Mouse (Mus musculus) myocyte (in vitro differentiated cells): ENCODE results near the gene Slc25a28. TPM values are rescaled to one million over a fixed set of nuclear protein-coding genes. Genes with fewer than 3 reads are reported as not detected.
A peak's percentile ranks its signal among the peaks of the same experiment; 100 is the strongest.

Experiments
- H3K27me3 ChIP-seq: one replicate; pipeline ENCODE4 v1.6.1; 2011; ENCODE audit not compliant: control insufficient read depth, insufficient read depth, insufficient read length
- H3K36me3 ChIP-seq: one replicate; pipeline ENCODE4 v1.6.1; 2011; ENCODE audit not compliant: control insufficient read depth, insufficient read depth
- H3K4me2 ChIP-seq: one replicate; pipeline ENCODE4 v1.6.1; 2011; ENCODE audit warnings: low read depth, control low read depth
- H3K4me3 ChIP-seq: one replicate; pipeline ENCODE4 v1.5.1; 2011; ENCODE audit warnings: mild to moderate bottlenecking, control low read depth, moderate library complexity
- H3K79me2 ChIP-seq: one replicate; pipeline ENCODE4 v1.6.1; 2011; ENCODE audit not compliant: control insufficient read depth, insufficient read depth
- H3ac ChIP-seq: one replicate; pipeline ENCODE4 v1.6.1; 2011; ENCODE audit not compliant: control insufficient read depth, insufficient read length
- CEBPB ChIP-seq: IDR thresholded peaks from 2 replicates; pipeline ENCODE4 v1.6.1; 2011; ENCODE audit warnings: mild to moderate bottlenecking, moderate library complexity; ENCODE audit not compliant: poor library complexity, insufficient read depth, severe bottlenecking
- E2F4 ChIP-seq: IDR thresholded peaks from one replicate; pipeline ENCODE4 v1.6.1; 2011; ENCODE audit warnings: mild to moderate bottlenecking, control low read depth, moderate library complexity; ENCODE audit not compliant: insufficient read depth
- MAX ChIP-seq: IDR thresholded peaks from one replicate; pipeline ENCODE4 v1.6.1; 2011; ENCODE audit warnings: low read depth, mild to moderate bottlenecking, control low read depth
- MYOD1 ChIP-seq, 3 experiments: IDR thresholded peaks; one replicate each; pipeline ENCODE4 v1.6.1; 2011; ENCODE audit warnings: control low read depth in 2 of 3, low read depth in 2 of 3, mild to moderate bottlenecking in 2 of 3, moderate library complexity in 1 of 3; ENCODE audit not compliant: insufficient read length in 2 of 3, control insufficient read depth in 1 of 3
- MYOG ChIP-seq, 3 experiments: IDR thresholded peaks; one replicate each; pipeline ENCODE4 v1.6.1; 2011; ENCODE audit warnings: control low read depth in 2 of 3, low read depth in 2 of 3, mild to moderate bottlenecking in 2 of 3; ENCODE audit not compliant: insufficient read length in 2 of 3, control insufficient read depth in 1 of 3, insufficient read depth in 1 of 3
- POLR2A ChIP-seq: IDR thresholded peaks from one replicate; pipeline ENCODE4 v1.6.1; 2011; ENCODE audit warnings: low read depth, mild to moderate bottlenecking, control low read depth, moderate library complexity; ENCODE audit not compliant: insufficient read length
- POLR2AphosphoS2 ChIP-seq: IDR thresholded peaks from one replicate; pipeline ENCODE4 v1.6.1; 2011; ENCODE audit warnings: low read depth, control low read depth; ENCODE audit not compliant: insufficient read length
- REST ChIP-seq: IDR thresholded peaks from one replicate; pipeline ENCODE4 v1.6.1; 2011; ENCODE audit warnings: mild to moderate bottlenecking, control low read depth, moderate library complexity; ENCODE audit not compliant: insufficient read depth, insufficient read length
- SRF ChIP-seq: IDR thresholded peaks from one replicate; pipeline ENCODE4 v1.6.1; 2011; ENCODE audit warnings: low read depth; ENCODE audit not compliant: control insufficient read depth, insufficient read length
- TCF12 ChIP-seq: IDR thresholded peaks from one replicate; pipeline ENCODE4 v1.6.1; 2011; ENCODE audit warnings: mild to moderate bottlenecking, control low read depth; ENCODE audit not compliant: poor library complexity, insufficient read depth, severe bottlenecking
- TCF3 ChIP-seq: IDR thresholded peaks from one replicate; pipeline ENCODE4 v1.6.1; 2011; ENCODE audit warnings: low read depth, control low read depth; ENCODE audit not compliant: insufficient read length
- USF1 ChIP-seq: IDR thresholded peaks from one replicate; pipeline ENCODE4 v1.6.1; 2011; ENCODE audit warnings: low read depth, mild to moderate bottlenecking, control low read depth, moderate library complexity
- polyA plus RNA-seq: library from polyadenylated mRNA; unstranded; fragments of >200 nt; fragmentation: generic; extraction: Trizol; gene quantifications from one replicate; pipeline ENCODE4 v1.2.1, GENCODE M21; 2012; ENCODE audit warnings: missing spikeins

The Slc25a28 gene
- 25.5 TPM for polyA plus RNA-seq

DNA sequence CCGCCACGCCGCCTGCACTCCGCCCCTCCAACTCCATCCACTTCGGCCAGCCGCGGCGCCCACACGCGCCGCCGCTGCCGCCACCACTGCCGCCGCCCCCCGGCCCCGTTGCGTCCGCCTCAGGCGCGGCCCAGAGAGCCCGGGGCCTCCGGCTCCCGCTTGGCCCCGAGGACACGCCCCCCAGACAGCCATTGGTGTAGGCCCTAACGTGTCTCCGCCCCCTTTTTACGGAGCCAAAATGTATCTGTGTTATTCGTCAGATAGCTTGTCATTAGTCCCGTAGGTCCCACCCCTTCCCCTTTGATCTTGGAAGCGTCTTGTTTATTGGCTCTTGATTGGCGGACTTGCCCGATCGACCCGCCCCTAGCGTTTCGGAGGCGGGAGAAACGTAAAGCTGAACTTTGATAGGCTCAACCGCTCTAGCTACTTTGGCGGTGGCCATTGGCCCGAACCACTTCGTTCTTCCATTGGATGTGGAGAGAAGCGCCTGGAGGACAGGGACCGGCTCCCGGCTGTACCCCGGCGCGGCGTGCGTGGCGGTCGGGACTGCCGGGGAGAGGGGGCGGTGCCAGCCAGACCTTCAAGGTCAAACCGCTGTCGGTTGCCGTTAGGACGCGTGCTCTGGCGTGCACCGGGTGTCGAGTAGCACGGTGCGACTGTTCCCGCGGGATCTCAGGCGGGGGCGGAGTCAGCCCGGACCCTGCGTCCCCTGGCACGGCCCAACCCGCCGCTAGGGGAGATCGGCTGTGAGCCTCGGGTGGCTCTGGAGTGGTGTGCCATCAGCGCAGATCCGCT, at the start of gene Slc25a28:
Gene Slc25a28 (minus strand): TSS at position 152 of the 795 bp plus-strand sequence.
- H3K4me2 ChIP-seq, result peak within 1 kb of the TSS; percentile 85
- H3K36me3 ChIP-seq, result no peaks in the 10 kb centered on the region
- peak within 1 kb of the TSS; percentile 14 for H3ac ChIP-seq
- H3K79me2 ChIP-seq, result peaks cover 36% of the 10 kb centered on the region
- H3K4me3 ChIP-seq, result peak within 1 kb of the TSS; percentile 72
- no peak for TF ChIP-seq TCF3
- TF ChIP-seq POLR2A, result peak; percentile 91
- no peak for TF ChIP-seq REST
- TF ChIP-seq MYOD1 (IDR thresholded peaks at IDR 0.05; ENCODE audit: control insufficient read depth in 1 of 3, insufficient read length in 2 of 3, low read depth in 2 of 3), result peak in 1 of 3 experiments; percentile 44
- no peak for TF ChIP-seq USF1
- no peak for TF ChIP-seq CEBPB
- TF ChIP-seq E2F4, result no peak
- TF ChIP-seq POLR2AphosphoS2, result peak; percentile 91
- no peak for TF ChIP-seq SRF
- no peak for TF ChIP-seq TCF12
- TF ChIP-seq MAX, result no peak
- TF ChIP-seq MYOG (IDR thresholded peaks at IDR 0.05; ENCODE audit: control insufficient read depth in 1 of 3, insufficient read depth in 1 of 3, insufficient read length in 2 of 3, low read depth in 2 of 3), result no peak
- no peaks in the 10 kb centered on the region for H3K27me3 ChIP-seq

GRCm38 (mm10) chr19:43724194-43724593, 49.5 kb upstream of the Slc25a28 start:
- peaks cover 6% of the 10 kb centered on the region for H3K36me3 ChIP-seq
- TF ChIP-seq TCF3 (no peak), POLR2AphosphoS2 (no peak), MYOD1 (IDR thresholded peaks at IDR 0.05; ENCODE audit: control insufficient read depth in 1 of 3, insufficient read length in 2 of 3, low read depth in 2 of 3) (no peak), REST (no peak), CEBPB (no peak), MYOG (IDR thresholded peaks at IDR 0.05; ENCODE audit: control insufficient read depth in 1 of 3, insufficient read depth in 1 of 3, insufficient read length in 2 of 3, low read depth in 2 of 3) (no peak), POLR2A (no peak), USF1 (no peak), E2F4 (no peak), SRF (no peak), MAX (no peak), TCF12 (no peak)

GRCm38 (mm10) chr19:43723501-43723900, 48.8 kb upstream of the Slc25a28 start:
- Histone ChIP-seq H3K79me2 (no peaks in the 10 kb centered on the region), H3K4me2 (no peak overlapping the region), H3K4me3 (no peak overlapping the region), H3K36me3 (peaks cover 6% of the 10 kb centered on the region), H3K27me3 (no peaks in the 10 kb centered on the region), H3ac (no peak overlapping the region)
- TF ChIP-seq TCF12 (no peak), USF1 (no peak), E2F4 (no peak), POLR2A (no peak), SRF (no peak), TCF3 (no peak), CEBPB (no peak), POLR2AphosphoS2 (no peak), MYOG (IDR thresholded peaks at IDR 0.05; ENCODE audit: control insufficient read depth in 1 of 3, insufficient read depth in 1 of 3, insufficient read length in 2 of 3, low read depth in 2 of 3) (no peak), REST (no peak), MYOD1 (IDR thresholded peaks at IDR 0.05; ENCODE audit: control insufficient read depth in 1 of 3, insufficient read length in 2 of 3, low read depth in 2 of 3) (no peak), MAX (no peak)

More at GRCm38 (mm10) chr19:43724194-43724593, 49.5 kb upstream of the Slc25a28 start:
- Histone ChIP-seq H3K27me3 (no peaks in the 10 kb centered on the region), H3K79me2 (no peaks in the 10 kb centered on the region), H3K4me3 (no peak overlapping the region), H3K4me2 (no peak overlapping the region), H3ac (no peak overlapping the region)

GRCm38 (mm10) chr19:43722891-43723290, 48.2 kb upstream of the Slc25a28 start:
- H3ac ChIP-seq, result no peak overlapping the region
- no peak overlapping the region for H3K4me3 ChIP-seq
- H3K27me3 ChIP-seq, result no peaks in the 10 kb centered on the region
- no peak overlapping the region for H3K4me2 ChIP-seq
- no peaks in the 10 kb centered on the region for H3K79me2 ChIP-seq
- TF ChIP-seq TCF3, result no peak
- no peak for TF ChIP-seq TCF12
- TF ChIP-seq MYOG (IDR thresholded peaks at IDR 0.05; ENCODE audit: control insufficient read depth in 1 of 3, insufficient read depth in 1 of 3, insufficient read length in 2 of 3, low read depth in 2 of 3), result no peak
- no peak for TF ChIP-seq POLR2A
- TF ChIP-seq REST, result no peak
- TF ChIP-seq POLR2AphosphoS2, result no peak
- no peak for TF ChIP-seq MYOD1 (IDR thresholded peaks at IDR 0.05; ENCODE audit: control insufficient read depth in 1 of 3, insufficient read length in 2 of 3, low read depth in 2 of 3)
- TF ChIP-seq E2F4, result no peak
- no peak for TF ChIP-seq MAX
- H3K36me3 ChIP-seq, result peaks cover 6% of the 10 kb centered on the region
